Comparison of ENCODE assay signal across 21 mouse cellular contexts in the genomic region with DNA sequence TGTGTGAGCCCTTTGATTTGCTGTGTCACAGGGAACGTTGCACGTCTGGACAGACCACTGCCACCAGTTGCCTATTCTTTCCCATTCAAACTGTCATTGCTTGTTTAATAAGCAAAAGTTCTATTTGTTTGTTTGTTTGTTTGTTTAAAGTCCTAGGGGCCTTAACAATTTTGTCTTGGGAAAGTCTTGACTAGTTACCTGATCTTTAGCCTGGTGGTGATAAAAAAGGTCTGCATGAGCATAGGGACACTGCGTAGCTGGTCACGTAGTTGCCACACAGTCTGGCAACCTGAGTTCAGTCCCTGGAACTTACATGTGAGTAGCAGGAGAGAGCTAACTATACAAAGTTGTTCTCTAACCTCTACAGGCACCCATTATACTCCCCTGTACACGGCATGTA.
DNase-seq lines count a peak whose midpoint lies in the region; ATAC-seq and TF ChIP-seq lines count a peak whose summit lies in the region.
"Had no signal": no experiment of that assay in that cellular context is flagged by ENCODE, and none has a peak within 500 bp of the region (broad histone marks: within the 10 kb centered on the region; RNA-seq: fewer than 3 reads in every experiment).

No protein-coding gene starts in this region.

- 88% methylated on average over 5 of the region's 5 CpGs for WGBS in heart, embryonic 10.5 days
- WGBS in midbrain, embryonic 11.5 days = 96% methylated on average over 5 of the region's 5 CpGs
- 94% methylated on average over 5 of the region's 5 CpGs for WGBS in midbrain, embryonic 14.5 days

- no peak for ATAC-seq in midbrain, embryonic 11.5 days (ENCODE audit: low FRiP score)
- ATAC-seq in midbrain, embryonic 14.5 days (ENCODE audit: low FRiP score, low TSS enrichment) = no peak
- ATAC-seq: activated CD4-positive, CD25-positive, alpha-beta regulatory T cell, adult 4 months; CD4-positive, CD25-positive, alpha-beta regulatory T cell, adult 4 months; Patski had no signal

- H3K27me3 ChIP-seq in heart, embryonic 10.5 days (ENCODE audit: insufficient read depth, poor library complexity, severe bottlenecking) = no peaks in the 10 kb centered on the region
- H3K27me3 ChIP-seq in midbrain, embryonic 11.5 days (ENCODE audit: control insufficient read depth, insufficient read depth, low read length) = no peaks in the 10 kb centered on the region
- H3K27me3 ChIP-seq in midbrain, embryonic 14.5 days (ENCODE audit: control insufficient read depth, insufficient read depth, low read length) = no peaks in the 10 kb centered on the region
- H3K27me3 ChIP-seq: CH12.LX, Patski had no signal

- no peaks in the 10 kb centered on the region for H3K9me3 ChIP-seq in heart, embryonic 10.5 days
- H3K9me3 ChIP-seq in midbrain, embryonic 11.5 days (ENCODE audit: control insufficient read depth, low read length) = no peaks in the 10 kb centered on the region
- no peaks in the 10 kb centered on the region for H3K9me3 ChIP-seq in midbrain, embryonic 14.5 days (ENCODE audit: control insufficient read depth, low read length)
- H3K9me3 ChIP-seq: G1E had no signal

- H3K27ac ChIP-seq in heart, embryonic 10.5 days = no peak overlapping the region
- H3K27ac ChIP-seq in layer of hippocampus, adult 2 months = peak overlapping the region; percentile 72
- no peak overlapping the region for H3K27ac ChIP-seq in midbrain, embryonic 11.5 days (ENCODE audit: low read depth, low read length)
- H3K27ac ChIP-seq in midbrain, embryonic 14.5 days (replicated peaks; ENCODE audit: low read depth, low read length) = no peak overlapping the region

- no peak overlapping the region for H3K4me2 ChIP-seq in midbrain, embryonic 11.5 days
- H3K4me2 ChIP-seq in midbrain, embryonic 14.5 days (ENCODE audit: low read length) = no peak overlapping the region

- H3K36me3 ChIP-seq in heart, embryonic 10.5 days = 0 out of 2 replicates have a peak, but pooled peaks cover 2% of the 10 kb centered on the region
- no peaks in the 10 kb centered on the region for H3K36me3 ChIP-seq in midbrain, embryonic 11.5 days (ENCODE audit: control insufficient read depth, insufficient read depth, low read length)
- peaks cover 24% of the 10 kb centered on the region for H3K36me3 ChIP-seq in midbrain, embryonic 14.5 days (ENCODE audit: control insufficient read depth, insufficient read depth, low read length)
- H3K36me3 ChIP-seq: G1E had no signal

- H3K9ac ChIP-seq in midbrain, embryonic 11.5 days (ENCODE audit: low read length) = no peak overlapping the region
- no peak overlapping the region for H3K9ac ChIP-seq in midbrain, embryonic 14.5 days (replicated peaks; ENCODE audit: low read length)

- TF ChIP-seq CTCF in layer of hippocampus, adult 2 months (conservative IDR thresholded peaks at IDR 0.05) = no peak

- no peak overlapping the region for H3K4me3 ChIP-seq in heart, embryonic 10.5 days
- no peak overlapping the region for H3K4me3 ChIP-seq in layer of hippocampus, adult 2 months
- no peak overlapping the region for H3K4me3 ChIP-seq in midbrain, embryonic 11.5 days (ENCODE audit: low read depth, low read length)
- H3K4me3 ChIP-seq in midbrain, embryonic 14.5 days (replicated peaks; ENCODE audit: low read depth, low read length) = no peak overlapping the region

- H3K4me1 ChIP-seq in heart, embryonic 10.5 days = no peaks in the 10 kb centered on the region
- H3K4me1 ChIP-seq in midbrain, embryonic 11.5 days (ENCODE audit: control insufficient read depth, insufficient read depth, low read length) = no peaks in the 10 kb centered on the region
- H3K4me1 ChIP-seq in midbrain, embryonic 14.5 days (ENCODE audit: control insufficient read depth, insufficient read depth, low read length) = no peaks in the 10 kb centered on the region

- peak; percentile 73 for DNase-seq in heart, adult 11 months
- no peak for DNase-seq in heart, embryonic 10.5 days (ENCODE audit: low spot score)
- no peak for DNase-seq in layer of hippocampus, adult 2 months (ENCODE audit: low spot score in 2 of 2)
- DNase-seq in layer of hippocampus, adult 11-12 months (ENCODE audit: low spot score) = no peak
- DNase-seq in midbrain, embryonic 11.5 days (ENCODE audit: low spot score, missing footprints) = peak; percentile 51
- DNase-seq in midbrain, embryonic 14.5 days = no peak
- DNase-seq: adrenal gland, adult 2 months; adrenal gland, adult 8-10 months; adrenal gland, postnatal 10 days; adrenal gland, postnatal 14 days; adrenal gland, postnatal 25 days; adrenal gland, postnatal 36 days; B cell, adult 2 months; cerebellum, adult 11 months; cerebellum, adult 11-12 months; cerebellum, adult 18-20 months had no signal

Comparison
In these comparisons a context has a peak if more than half of its experiments do, and no peak if none do; other contexts are left out.
1. DNase-seq: peak in heart, adult 11 months (single experiment) and midbrain, embryonic 11.5 days (single experiment); none in heart, embryonic 10.5 days (single experiment), layer of hippocampus, adult 2 months (0 of 2), layer of hippocampus, adult 11-12 months (single experiment) and midbrain, embryonic 14.5 days (single experiment).